Mouse (Mus musculus) kidney, adult 2 months (tissue): ENCODE data around the gene Etl4. TPM values are rescaled to one million over a fixed set of nuclear protein-coding genes. Genes with fewer than 3 reads are reported as not detected.
A peak's percentile ranks its signal among the peaks of the same experiment; 100 is the strongest.
"Not testable (repeated sequence)": the region's sequence is repeated elsewhere in the genome, so short reads cannot be mapped to it uniquely, and the experiment has no call there.

Experiments used
- DNase-seq: peaks from one replicate; pipeline ENCODE4 v3.0.0; 2021
- H3K27ac ChIP-seq: fragments of 200-500 bp; 2 replicates; pipeline ENCODE4 v1.5.1; 2012; ENCODE audit warnings: low read depth, low read length, control low read depth, inconsistent platforms; ENCODE audit not compliant: insufficient read depth
- H3K27me3 ChIP-seq: fragments of 200-500 bp; replicated peaks from 2 replicates; pipeline ENCODE4 v1.6.1; 2012; ENCODE audit warnings: mild to moderate bottlenecking, moderate library complexity, low read length, inconsistent platforms; ENCODE audit not compliant: control insufficient read depth, insufficient read depth
- H3K36me3 ChIP-seq: fragments of 200-500 bp; 2 replicates; pipeline ENCODE4 v1.6.1; 2012; ENCODE audit warnings: mild to moderate bottlenecking, moderate library complexity, low read length, inconsistent platforms; ENCODE audit not compliant: control insufficient read depth, insufficient read depth
- H3K4me1 ChIP-seq: fragments of 200-500 bp; 2 replicates; pipeline ENCODE4 v1.6.1; 2011; ENCODE audit warnings: low read length; ENCODE audit not compliant: control insufficient read depth, insufficient read depth
- H3K4me3 ChIP-seq: fragments of 200-500 bp; 2 replicates; pipeline ENCODE4 v1.5.1; 2011; ENCODE audit warnings: mild to moderate bottlenecking, low read depth, low read length, control low read depth; ENCODE audit not compliant: insufficient read depth
- CTCF ChIP-seq: fragments of 200-500 bp; conservative IDR thresholded peaks from 2 replicates; pipeline ENCODE4 v1.5.1; 2011; ENCODE audit warnings: low read depth, mild to moderate bottlenecking, control low read depth, low read length, moderate library complexity, mixed read lengths; ENCODE audit not compliant: insufficient read depth, insufficient read length
- POLR2A ChIP-seq: fragments of 200-500 bp; IDR thresholded peaks from one replicate; pipeline ENCODE4 v1.6.1; 2011; ENCODE audit warnings: low read depth, low read length, control low read depth
- WGBS: fragments of 180-500 bp; shearing (Covaris S2); methylation state at CpG from one replicate; pipeline ENCODE4 v1.1.7; 2018; 5-methylcytosine and 5-hydroxymethylcytosine counted together
- polyA plus RNA-seq: library from polyadenylated mRNA; depleted of rRNA; stranded (reverse); fragments of >200 nt; gene quantifications from 2 replicates; pipeline ENCODE4 v1.2.3, GENCODE M21; 2012

The Etl4 gene
- polyA plus RNA-seq, 1 experiment: 21.4 TPM

GRCm38 (mm10) chr2:20349268-20349667, 439.7 kb downstream of the Etl4 start:
- peak; percentile 10 for DNase-seq

GRCm38 (mm10) chr2:20352796-20353195, 443.2 kb downstream of the Etl4 start:
- Histone ChIP-seq H3K4me1 (no peaks in the 10 kb centered on the region), H3K27me3 (no peaks in the 10 kb centered on the region)

More at GRCm38 (mm10) chr2:20349268-20349667, 439.7 kb downstream of the Etl4 start:
- H3K27ac ChIP-seq: no peak overlapping the region
- no peaks in the 10 kb centered on the region for H3K36me3 ChIP-seq
- WGBS: 46% methylated on average over 5 of the region's 5 CpGs
- H3K27me3 ChIP-seq: no peaks in the 10 kb centered on the region
- H3K4me3 ChIP-seq: no peak overlapping the region
- H3K4me1 ChIP-seq: no peaks in the 10 kb centered on the region
- TF ChIP-seq POLR2A (no peak), CTCF (no peak)

GRCm38 (mm10) chr2:20377026-20377425, 467.4 kb downstream of the Etl4 start:
- DNase-seq: no peak
- no peaks in the 10 kb centered on the region for H3K36me3 ChIP-seq
- no peaks in the 10 kb centered on the region for H3K4me1 ChIP-seq
- no peak overlapping the region for H3K4me3 ChIP-seq
- TF ChIP-seq POLR2A (no peak), CTCF (no peak)
- H3K27me3 ChIP-seq: no peaks in the 10 kb centered on the region
- no peak overlapping the region for H3K27ac ChIP-seq
- WGBS: 81% methylated on average over 2 of the region's 2 CpGs

More at GRCm38 (mm10) chr2:20352796-20353195, 443.2 kb downstream of the Etl4 start:
- Histone ChIP-seq H3K36me3 (no peaks in the 10 kb centered on the region), H3K4me3 (no peak overlapping the region), H3K27ac (no peak overlapping the region)
- peak; percentile 4 for DNase-seq
- TF ChIP-seq POLR2A (no peak), CTCF (no peak)

GRCm38 (mm10) chr2:20380874-20381273, 471.3 kb downstream of the Etl4 start:
- not testable (repeated sequence) for DNase-seq, H3K27ac ChIP-seq, H3K4me3 ChIP-seq, H3K4me1 ChIP-seq, H3K36me3 ChIP-seq, H3K27me3 ChIP-seq
- 94% methylated on average over 5 of the region's 8 CpGs for WGBS

GRCm38 (mm10) chr2:20394083-20394482, 484.5 kb downstream of the Etl4 start:
- Histone ChIP-seq H3K36me3 (no peaks in the 10 kb centered on the region), H3K4me1 (no peaks in the 10 kb centered on the region), H3K27me3 (no peaks in the 10 kb centered on the region), H3K27ac (no peak overlapping the region), H3K4me3 (no peak overlapping the region)
- DNase-seq: no peak
- TF ChIP-seq POLR2A (no peak), CTCF (no peak)

- H3K36me3 ChIP-seq: no peaks in the 10 kb centered on the region
- peaks cover 4% of the 10 kb centered on the region; the same call in 1 of the 2 replicates for H3K4me1 ChIP-seq
These were observed 487.4 kb downstream of the Etl4 start for GRCm38 (mm10) chr2:20396978-20397377.

GRCm38 (mm10) chr2:20400556-20400955, 491.0 kb downstream of the Etl4 start:
- no peak overlapping the region for H3K27ac ChIP-seq
- WGBS: 30% methylated on average over 3 of the region's 3 CpGs
- TF ChIP-seq POLR2A (no peak), CTCF (no peak)
- peak; percentile 72 for DNase-seq
- H3K4me3 ChIP-seq: no peak overlapping the region
- peaks cover 4% of the 10 kb centered on the region; the same call in 1 of the 2 replicates for H3K4me1 ChIP-seq
- H3K27me3 ChIP-seq: no peaks in the 10 kb centered on the region
- no peaks in the 10 kb centered on the region for H3K36me3 ChIP-seq

More at GRCm38 (mm10) chr2:20396978-20397377, 487.4 kb downstream of the Etl4 start:
- 91% methylated on average over 6 of the region's 6 CpGs for WGBS
- Histone ChIP-seq H3K27me3 (no peaks in the 10 kb centered on the region), H3K27ac (no peak overlapping the region), H3K4me3 (no peak overlapping the region)
- no peak for DNase-seq
- TF ChIP-seq POLR2A (no peak), CTCF (no peak)

GRCm38 (mm10) chr2:20404395-20404794, 494.8 kb downstream of the Etl4 start:
- H3K36me3 ChIP-seq: no peaks in the 10 kb centered on the region
- H3K4me3 ChIP-seq: no peak overlapping the region
- WGBS: 37% methylated on average over 1 of the region's 1 CpGs
- H3K27ac ChIP-seq: no peak overlapping the region
- peaks cover 4% of the 10 kb centered on the region; the same call in 1 of the 2 replicates for H3K4me1 ChIP-seq
- no peaks in the 10 kb centered on the region for H3K27me3 ChIP-seq
- TF ChIP-seq CTCF (no peak), POLR2A (no peak)
- no peak for DNase-seq
